Mouse (Mus musculus) embryonic facial prominence, embryonic 11.5 days (tissue): ENCODE results near the gene Rtn1. TPM values are rescaled to one million over a fixed set of nuclear protein-coding genes. Genes with fewer than 3 reads are reported as not detected.

Experiments
- ATAC-seq: fragments of 200-750 bp; cut with Nextera tagmentation; replicated peaks from 2 replicates; pipeline ENCODE4 v1.8.0; 2017; ENCODE audit warnings: low read depth; ENCODE audit not compliant: insufficient number of reproducible peaks, low FRiP score, low TSS enrichment
- DNase-seq: peaks from one replicate; pipeline ENCODE4 v3.0.0-alpha.2; 2015; ENCODE audit warnings: low spot score
- H3K27ac ChIP-seq: fragments of 300-500 bp; sonication (generic); replicated peaks from 2 replicates; pipeline ENCODE4 v1.5.1; 2014; ENCODE audit warnings: mild to moderate bottlenecking, low read depth, low read length, control low read depth
- H3K27me3 ChIP-seq: fragments of 300-500 bp; sonication (generic); 2 replicates; pipeline ENCODE4 v1.6.1; 2014; ENCODE audit warnings: mild to moderate bottlenecking, low read length, moderate library complexity, mixed read lengths; ENCODE audit not compliant: control insufficient read depth, insufficient read depth
- H3K36me3 ChIP-seq: fragments of 300-500 bp; sonication (generic); replicated peaks from 2 replicates; pipeline ENCODE4 v1.6.1; 2014; ENCODE audit warnings: low read depth, mild to moderate bottlenecking, low read length, moderate library complexity, mixed read lengths; ENCODE audit not compliant: control insufficient read depth, insufficient read depth
- H3K4me1 ChIP-seq: fragments of 300-500 bp; sonication (generic); 2 replicates; pipeline ENCODE4 v1.6.1; 2014; ENCODE audit warnings: low read length, mixed read lengths; ENCODE audit not compliant: control insufficient read depth, insufficient read depth
- H3K4me2 ChIP-seq: fragments of 300-500 bp; sonication (generic); 2 replicates; pipeline ENCODE4 v1.6.1; 2014; ENCODE audit warnings: low read depth, mild to moderate bottlenecking, control low read depth, low read length, moderate library complexity
- H3K4me3 ChIP-seq: fragments of 300-500 bp; sonication (generic); 2 replicates; pipeline ENCODE4 v1.5.1; 2014; ENCODE audit warnings: low read depth, low read length, control low read depth
- H3K9ac ChIP-seq: fragments of 300-500 bp; sonication (generic); replicated peaks from 2 replicates; pipeline ENCODE4 v1.6.1; 2014; ENCODE audit warnings: mild to moderate bottlenecking, control low read depth, low read length
- H3K9me3 ChIP-seq: fragments of 300-500 bp; sonication (generic); replicated peaks from 2 replicates; pipeline ENCODE4 v1.6.1; 2016; ENCODE audit warnings: mild to moderate bottlenecking, low read length, inconsistent platforms, mixed read lengths; ENCODE audit not compliant: control insufficient read depth
- WGBS: fragments of 180-500 bp; shearing (Covaris S2); extraction: QIAGEN DNeasy Blood & Tissue Kit; methylation state at CpG from one replicate; pipeline ENCODE4 v1.1.7; 2014; 5-methylcytosine and 5-hydroxymethylcytosine counted together
- polyA plus RNA-seq: library from polyadenylated mRNA; unstranded; fragments of >200 nt; fragmentation: Nextera tagmentation; extraction: Ambion mirVana; gene quantifications from 2 replicates; pipeline ENCODE4 v1.2.1, GENCODE M21; 2014

Rtn1 gene
- polyA plus RNA-seq, 1 experiment from 2014 or later: 79.0 TPM

DNA sequence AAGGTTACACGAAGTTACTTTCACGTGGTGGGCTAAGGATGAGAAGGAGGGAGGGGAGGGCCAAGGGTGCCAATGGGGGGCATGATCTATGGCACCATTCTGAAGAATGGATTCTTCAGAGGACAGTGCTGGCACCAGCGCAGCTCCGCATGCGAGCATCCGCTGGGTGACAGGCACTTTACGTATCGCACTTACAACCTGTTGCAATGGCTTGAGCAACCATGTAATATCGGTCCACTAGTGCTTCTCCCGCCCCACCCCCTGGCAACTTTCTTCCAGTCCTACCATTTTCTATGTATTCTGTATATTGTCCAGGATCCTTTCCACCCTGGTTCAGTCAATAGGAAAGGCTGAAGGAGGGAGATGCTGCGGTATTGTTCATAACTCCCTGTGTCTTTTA is 102.6 kb downstream of the Rtn1 start:
- H3K27ac ChIP-seq: no peak overlapping the region
- H3K9ac ChIP-seq: no peak overlapping the region
- no peaks in the 10 kb centered on the region for H3K4me1 ChIP-seq
- ATAC-seq (no peak; the same call in 1 of the 2 replicates), DNase-seq (no peak)
- H3K36me3 ChIP-seq: no peaks in the 10 kb centered on the region
- WGBS: 92% methylated on average over 11 of the region's 11 CpGs
- H3K27me3 ChIP-seq: no peaks in the 10 kb centered on the region
- no peaks in the 10 kb centered on the region for H3K9me3 ChIP-seq
- no peak overlapping the region for H3K4me2 ChIP-seq
- no peak overlapping the region for H3K4me3 ChIP-seq

DNA sequence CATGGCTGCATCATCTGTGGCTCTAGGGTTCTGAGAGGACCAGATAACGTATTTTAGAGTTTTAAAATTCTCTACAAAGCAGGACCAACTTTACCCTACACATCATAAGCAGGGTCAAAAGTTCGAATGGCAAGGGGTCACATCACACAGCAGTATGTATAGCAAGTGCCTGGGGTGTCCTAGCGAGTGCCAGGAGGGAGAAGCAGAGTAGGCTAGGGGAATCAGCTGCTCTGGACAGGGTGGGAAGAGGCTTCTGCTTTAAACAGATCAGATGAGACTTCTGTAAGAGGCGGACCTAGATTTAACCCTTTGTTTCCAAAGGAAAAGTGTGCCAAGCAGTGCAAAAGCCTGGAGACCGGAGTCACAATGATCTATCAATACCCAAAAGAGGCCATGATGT is 103.4 kb downstream of the Rtn1 start:
- no peaks in the 10 kb centered on the region for H3K27me3 ChIP-seq
- no peak overlapping the region for H3K4me3 ChIP-seq
- H3K27ac ChIP-seq: no peak overlapping the region
- no peaks in the 10 kb centered on the region for H3K9me3 ChIP-seq
- H3K4me1 ChIP-seq: no peaks in the 10 kb centered on the region
- no peaks in the 10 kb centered on the region for H3K36me3 ChIP-seq
- DNase-seq: no peak
- no peak overlapping the region for H3K9ac ChIP-seq
- ATAC-seq: no peak
- 56% methylated on average over 5 of the region's 5 CpGs for WGBS
- H3K4me2 ChIP-seq: no peak overlapping the region

DNA sequence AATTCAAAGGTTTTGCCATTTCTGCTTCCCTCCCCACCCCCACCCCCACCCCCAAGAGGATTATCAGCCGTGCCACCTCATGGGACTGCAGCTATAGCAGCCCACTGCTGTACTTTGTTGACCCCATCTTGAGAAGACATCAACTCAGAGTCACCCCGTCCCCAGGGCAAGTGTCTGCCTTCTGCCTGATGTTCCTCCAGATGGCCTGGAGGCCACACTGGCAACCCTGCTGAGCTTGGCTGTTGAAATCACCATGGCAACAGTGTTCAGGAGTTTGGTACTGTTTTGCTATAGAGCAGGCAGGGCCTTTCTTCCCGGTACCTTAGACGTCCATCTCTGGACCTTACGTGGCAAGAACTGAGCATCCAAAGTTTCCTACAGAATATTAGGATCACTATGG is 103.9 kb downstream of the Rtn1 start:
- no peak overlapping the region for H3K9ac ChIP-seq
- ATAC-seq (no peak), DNase-seq (peak; percentile 36)
- no peak overlapping the region for H3K27ac ChIP-seq
- H3K36me3 ChIP-seq: no peaks in the 10 kb centered on the region
- H3K27me3 ChIP-seq: no peaks in the 10 kb centered on the region
- no peaks in the 10 kb centered on the region for H3K4me1 ChIP-seq
- 45% methylated on average over 5 of the region's 5 CpGs for WGBS
- no peak overlapping the region for H3K4me3 ChIP-seq
- no peak overlapping the region for H3K4me2 ChIP-seq
- H3K9me3 ChIP-seq: no peaks in the 10 kb centered on the region

DNA sequence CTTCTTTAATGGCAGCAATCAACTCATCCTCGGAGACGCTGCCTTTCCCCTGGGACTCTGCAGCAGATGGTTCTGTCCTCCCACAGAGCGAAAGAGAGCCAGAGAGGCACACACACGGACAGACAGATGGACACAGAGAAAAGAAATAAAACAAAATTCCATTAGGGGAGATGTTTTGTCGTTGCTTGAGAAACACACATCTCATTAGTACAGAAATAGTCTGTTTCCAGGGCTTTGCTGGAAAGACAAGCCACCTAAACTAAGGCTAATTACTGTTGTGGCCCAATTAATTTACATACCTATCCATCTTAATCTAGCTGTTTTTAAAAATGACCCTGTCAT is 104.5 kb downstream of the Rtn1 start:
- Histone ChIP-seq H3K4me2 (no peak overlapping the region), H3K27ac (no peak overlapping the region), H3K36me3 (no peaks in the 10 kb centered on the region), H3K9me3 (no peaks in the 10 kb centered on the region), H3K4me1 (no peaks in the 10 kb centered on the region), H3K27me3 (no peaks in the 10 kb centered on the region), H3K4me3 (no peak overlapping the region), H3K9ac (no peak overlapping the region)
- 58% methylated on average over 5 of the region's 5 CpGs for WGBS
- ATAC-seq (no peak), DNase-seq (no peak)

DNA sequence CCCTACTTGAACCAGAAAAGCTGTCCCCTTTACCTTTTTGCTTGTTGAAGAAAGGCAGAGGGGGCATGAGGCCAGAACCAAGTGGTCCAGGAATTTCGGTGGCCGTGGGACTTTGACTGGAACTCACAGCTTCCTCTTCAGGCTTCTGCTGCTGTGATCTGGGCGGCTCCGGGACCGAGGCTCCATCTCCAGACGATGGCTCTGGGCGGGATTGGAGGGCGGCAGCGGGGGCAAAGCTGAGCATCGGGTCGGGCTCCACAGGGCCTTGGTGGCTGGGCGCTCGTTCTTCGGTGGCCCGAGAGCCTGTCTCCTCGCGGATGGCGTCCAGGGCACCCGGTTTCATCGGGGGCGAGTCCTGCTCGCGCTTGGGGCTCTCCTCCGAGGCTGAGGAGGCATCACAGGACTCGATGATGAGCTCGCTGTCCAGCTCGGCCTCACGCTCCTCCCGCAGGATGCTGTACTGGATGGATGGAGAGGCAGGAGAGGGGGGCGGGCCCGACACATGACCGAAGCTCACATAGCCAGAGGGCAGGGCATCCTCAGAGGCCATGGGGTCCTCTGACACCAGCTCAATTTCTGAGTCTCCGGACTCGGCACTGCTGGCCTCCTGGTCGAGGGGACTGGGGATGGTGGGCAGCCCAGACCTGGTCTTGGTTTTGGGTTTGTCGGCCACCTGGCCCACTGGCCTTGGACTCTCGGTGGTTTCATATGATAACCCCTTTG is 105.1 kb downstream of the Rtn1 start:
- H3K27ac ChIP-seq: no peak overlapping the region
- no peak for ATAC-seq
- DNase-seq: no peak
- no peaks in the 10 kb centered on the region for H3K9me3 ChIP-seq
- H3K9ac ChIP-seq: no peak overlapping the region
- H3K4me2 ChIP-seq: no peak overlapping the region
- H3K36me3 ChIP-seq: no peaks in the 10 kb centered on the region
- WGBS: 59% methylated on average over 37 of the region's 37 CpGs
- H3K27me3 ChIP-seq: no peaks in the 10 kb centered on the region
- no peaks in the 10 kb centered on the region for H3K4me1 ChIP-seq
- no peak overlapping the region for H3K4me3 ChIP-seq

DNA sequence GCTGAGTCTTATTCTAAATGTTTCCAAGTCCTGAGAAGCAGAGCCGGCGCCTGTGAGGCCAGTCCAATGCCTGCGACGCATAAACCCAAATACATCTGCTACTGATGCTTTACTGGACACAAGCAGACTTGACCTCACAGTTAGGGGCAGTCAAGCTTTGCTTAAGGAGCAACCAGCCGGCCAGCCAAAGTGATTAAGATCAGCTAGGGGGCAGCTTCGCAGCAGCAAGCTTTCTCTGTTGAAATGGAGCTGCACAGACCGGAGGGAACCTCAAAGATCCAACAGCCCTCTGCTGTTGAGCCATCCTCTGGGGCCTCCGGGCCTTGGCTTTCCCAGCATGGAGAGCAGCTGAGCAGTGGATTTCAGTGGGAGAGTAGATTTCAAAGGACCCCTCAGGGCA is 107.4 kb downstream of the Rtn1 start:
- no peaks in the 10 kb centered on the region for H3K36me3 ChIP-seq
- WGBS: 47% methylated on average over 8 of the region's 8 CpGs
- no peaks in the 10 kb centered on the region for H3K27me3 ChIP-seq
- H3K9me3 ChIP-seq: no peaks in the 10 kb centered on the region; the same call in 1 of the 2 replicates
- ATAC-seq (0 out of 2 replicates have a peak, but pooled peaks have one; percentile 29), DNase-seq (no peak)
- no peak overlapping the region for H3K4me3 ChIP-seq
- no peak overlapping the region for H3K27ac ChIP-seq
- no peak overlapping the region for H3K9ac ChIP-seq
- no peak overlapping the region for H3K4me2 ChIP-seq
- no peaks in the 10 kb centered on the region for H3K4me1 ChIP-seq

DNA sequence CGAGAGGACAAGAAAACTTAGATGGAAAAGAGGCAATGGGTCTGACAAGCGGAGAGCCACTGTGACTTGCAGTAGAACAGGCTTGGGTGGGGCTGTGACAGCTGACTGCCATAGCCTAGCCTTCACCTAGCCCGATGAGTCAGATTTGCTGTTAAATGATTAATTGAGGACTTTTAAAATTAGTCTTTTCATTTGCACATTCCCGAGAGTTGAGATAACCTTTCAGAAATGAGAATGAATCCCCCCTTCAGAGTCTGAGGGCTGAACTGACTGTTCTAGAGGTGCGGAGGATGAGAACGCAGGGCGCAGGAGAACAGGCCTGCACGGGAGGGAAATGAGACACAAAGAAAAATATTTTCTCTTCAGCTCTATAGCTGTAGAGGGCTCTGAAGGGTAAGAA is 107.9 kb downstream of the Rtn1 start:
- 70% methylated on average over 8 of the region's 8 CpGs for WGBS
- DNase-seq: no peak
- Histone ChIP-seq H3K9ac (no peak overlapping the region), H3K4me1 (no peaks in the 10 kb centered on the region), H3K36me3 (no peaks in the 10 kb centered on the region), H3K9me3 (no peaks in the 10 kb centered on the region; the same call in 1 of the 2 replicates), H3K27ac (no peak overlapping the region), H3K27me3 (no peaks in the 10 kb centered on the region), H3K4me2 (no peak overlapping the region), H3K4me3 (no peak overlapping the region)
- ATAC-seq: no peak

DNA sequence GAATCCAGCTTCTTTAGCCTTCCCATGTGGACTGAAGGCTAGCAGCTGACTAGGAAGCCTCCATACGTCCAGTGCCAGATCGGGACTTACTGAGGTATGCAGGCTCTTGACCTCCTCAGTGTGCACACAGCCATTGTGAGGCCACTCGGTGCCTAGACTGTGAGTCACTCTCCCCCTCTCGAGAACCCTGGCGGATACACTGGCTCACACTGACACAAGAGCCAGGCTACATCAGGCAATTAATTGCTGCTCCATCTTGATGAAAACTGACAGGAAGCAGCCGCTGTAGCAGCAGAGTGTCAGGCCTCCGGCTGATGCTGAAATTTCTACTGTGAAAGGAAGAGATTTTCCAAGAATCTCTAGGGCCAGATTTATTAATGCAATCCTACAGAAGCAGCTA is 110.6 kb downstream of the Rtn1 start:
- Histone ChIP-seq H3K9me3 (no peaks in the 10 kb centered on the region; the same call in 1 of the 2 replicates), H3K36me3 (no peaks in the 10 kb centered on the region), H3K9ac (no peak overlapping the region), H3K27ac (no peak overlapping the region), H3K4me3 (no peak overlapping the region), H3K4me1 (no peaks in the 10 kb centered on the region), H3K27me3 (no peaks in the 10 kb centered on the region), H3K4me2 (no peak overlapping the region)
- no peak for DNase-seq
- WGBS: 66% methylated on average over 7 of the region's 7 CpGs
- no peak for ATAC-seq
